Mouse (Mus musculus) thymus, postnatal 10 days (tissue): ENCODE results near the gene Fpr-rs3.

Source experiments
- DNase-seq, 2 experiments: peaks; one replicate each; pipeline ENCODE4 v3.0.0; 2021; ENCODE audit warnings: low spot score in 2 of 2

Gene Fpr-rs3

GRCm38 (mm10) chr17:20624777-20625176, at the start of gene Fpr-rs3:
TSS of gene Fpr-rs3 (minus strand) at chr17:20624877.
- no peak for DNase-seq

GRCm38 (mm10) chr17:20596323-20596722, 28.4 kb downstream of the Fpr-rs3 start, which contains the start of gene Vmn2r110:
TSS of gene Vmn2r110 (minus strand) at chr17:20596423.
- no peak for DNase-seq
